28 mouse cellular contexts compared by ENCODE assay signal in genomic region chr11:83979992-83980391, GRCm38 (mm10). TPM values are rescaled to one million over a fixed set of nuclear protein-coding genes. Genes with fewer than 3 reads are reported as not detected.
DNase-seq lines count a peak whose midpoint lies in the region; ATAC-seq lines count a peak whose summit lies in the region.
"Had no signal": no experiment of that assay in that cellular context is flagged by ENCODE, and none has a peak within 500 bp of the region (broad histone marks: within the 10 kb centered on the region; RNA-seq: fewer than 3 reads in every experiment).

No protein-coding gene starts in this region.

- H3K9me3 ChIP-seq in midbrain, embryonic 11.5 days (ENCODE audit: control insufficient read depth, low read length): no peaks in the 10 kb centered on the region
- H3K9me3 ChIP-seq in midbrain, embryonic 10.5 days (replicated peaks): no peaks in the 10 kb centered on the region
- no peaks in the 10 kb centered on the region for H3K9me3 ChIP-seq in forebrain, embryonic 15.5 days
- H3K9me3 ChIP-seq: embryonic facial prominence, embryonic 10.5 days; embryonic facial prominence, embryonic 13.5 days; forebrain, embryonic 12.5 days; heart, embryonic 12.5 days; heart, embryonic 15.5 days; hindbrain, embryonic 10.5 days; hindbrain, embryonic 13.5 days; intestine, embryonic 15.5 days had no signal

- no peak overlapping the region for H3K9ac ChIP-seq in midbrain, embryonic 11.5 days (ENCODE audit: low read length)
- H3K9ac ChIP-seq in forebrain, embryonic 15.5 days (replicated peaks): no peak overlapping the region
- H3K9ac ChIP-seq: embryonic facial prominence, embryonic 13.5 days; forebrain, embryonic 12.5 days; heart, embryonic 12.5 days; heart, embryonic 15.5 days; hindbrain, embryonic 13.5 days; intestine, embryonic 15.5 days had no signal

- H3K27me3 ChIP-seq in midbrain, embryonic 11.5 days (ENCODE audit: control insufficient read depth, insufficient read depth, low read length): no peaks in the 10 kb centered on the region
- no peaks in the 10 kb centered on the region for H3K27me3 ChIP-seq in midbrain, embryonic 10.5 days (ENCODE audit: low read depth, poor library complexity, severe bottlenecking)
- H3K27me3 ChIP-seq in forebrain, embryonic 15.5 days: no peaks in the 10 kb centered on the region
- H3K27me3 ChIP-seq: embryonic facial prominence, embryonic 13.5 days; forebrain, embryonic 12.5 days; heart, embryonic 12.5 days; heart, embryonic 15.5 days; hindbrain, embryonic 13.5 days; intestine, embryonic 15.5 days had no signal

- peak; percentile 21 to 54 for DNase-seq in adrenal gland, adult (ENCODE audit: inconsistent age in 2 of 2, low spot score in 1 of 2)
- DNase-seq in adrenal gland, postnatal 4 days (ENCODE audit: low spot score in 2 of 2): no peak
- peak; percentile 21 for DNase-seq in midbrain, embryonic 11.5 days (ENCODE audit: low spot score, missing footprints)
- no peak for DNase-seq in midbrain, embryonic 10.5 days (ENCODE audit: low spot score)
- peak; percentile 58 for DNase-seq in adrenal gland, postnatal 14 days
- DNase-seq: cerebellum, adult 11-12 months; cerebellum, adult 8-10 months; cerebellum, postnatal 10 days; cerebellum, postnatal 36 days; embryo, embryonic 11 days; gastrocnemius, postnatal 10 days; gastrocnemius, postnatal 36 days; heart, postnatal 10 days; heart, postnatal 36 days had no signal

- H3K4me2 ChIP-seq in midbrain, embryonic 11.5 days: no peak overlapping the region
- H3K4me2 ChIP-seq in forebrain, embryonic 15.5 days (replicated peaks): no peak overlapping the region
- H3K4me2 ChIP-seq: embryonic facial prominence, embryonic 13.5 days; forebrain, embryonic 12.5 days; heart, embryonic 12.5 days; heart, embryonic 15.5 days; hindbrain, embryonic 13.5 days; intestine, embryonic 15.5 days had no signal

- H3K4me3 ChIP-seq in midbrain, embryonic 11.5 days (ENCODE audit: low read depth, low read length): no peak overlapping the region
- H3K4me3 ChIP-seq in midbrain, embryonic 10.5 days: no peak overlapping the region
- no peak overlapping the region for H3K4me3 ChIP-seq in forebrain, embryonic 15.5 days
- H3K4me3 ChIP-seq: embryonic facial prominence, embryonic 10.5 days; embryonic facial prominence, embryonic 13.5 days; erythroblast, embryonic 14.5 days; forebrain, embryonic 12.5 days; heart, embryonic 12.5 days; heart, embryonic 15.5 days; hindbrain, embryonic 10.5 days; hindbrain, embryonic 13.5 days; intestine, embryonic 15.5 days had no signal

- ATAC-seq in midbrain, embryonic 11.5 days (ENCODE audit: low FRiP score): no peak
- no peak for ATAC-seq in forebrain, embryonic 15.5 days (replicated peaks)
- no peak for ATAC-seq in megakaryocyte progenitor cell, adult 5-6 weeks (replicated peaks; ENCODE audit: poor library complexity)
- ATAC-seq: activated CD4-positive, CD25-positive, alpha-beta regulatory T cell, adult 4 months; forebrain, embryonic 16.5 days; hindbrain, embryonic 16.5 days; intestine, embryonic 15.5 days had no signal

- H3K36me3 ChIP-seq in midbrain, embryonic 11.5 days (ENCODE audit: control insufficient read depth, insufficient read depth, low read length): peaks cover 19% of the 10 kb centered on the region
- H3K36me3 ChIP-seq in midbrain, embryonic 10.5 days: peaks cover 90% of the 10 kb centered on the region
- peaks cover 75% of the 10 kb centered on the region for H3K36me3 ChIP-seq in forebrain, embryonic 15.5 days

- H3K4me1 ChIP-seq in midbrain, embryonic 11.5 days (ENCODE audit: control insufficient read depth, insufficient read depth, low read length): no peaks in the 10 kb centered on the region
- H3K4me1 ChIP-seq in midbrain, embryonic 10.5 days: 0 out of 2 replicates have a peak, but pooled peaks cover under 1% of the 10 kb centered on the region
- no peaks in the 10 kb centered on the region for H3K4me1 ChIP-seq in forebrain, embryonic 15.5 days
- H3K4me1 ChIP-seq: embryonic facial prominence, embryonic 10.5 days; forebrain, embryonic 12.5 days; heart, embryonic 12.5 days; heart, embryonic 15.5 days; hindbrain, embryonic 13.5 days; intestine, embryonic 15.5 days had no signal

- 95% methylated on average over 6 of the region's 6 CpGs for WGBS in midbrain, embryonic 11.5 days
- 92% methylated on average over 6 of the region's 6 CpGs for WGBS in midbrain, embryonic 10.5 days
- WGBS in forebrain, embryonic 15.5 days: 95% methylated on average over 6 of the region's 6 CpGs

- H3K27ac ChIP-seq in midbrain, embryonic 11.5 days (ENCODE audit: low read depth, low read length): no peak overlapping the region
- H3K27ac ChIP-seq in midbrain, embryonic 10.5 days (replicated peaks): no peak overlapping the region
- H3K27ac ChIP-seq in forebrain, embryonic 15.5 days (replicated peaks): no peak overlapping the region
- H3K27ac ChIP-seq: embryonic facial prominence, embryonic 10.5 days; embryonic facial prominence, embryonic 13.5 days; forebrain, embryonic 12.5 days; heart, embryonic 15.5 days; hindbrain, embryonic 10.5 days; hindbrain, embryonic 13.5 days; intestine, embryonic 15.5 days had no signal

RNA-seq across cellular contexts. Expression of gene Synrg, which starts 15.8 kb away (rescaled TPM):
- total RNA-seq in adrenal gland, postnatal 4 days (2021): 10 to 100 TPM; 40.6 to 46.0 TPM
- 18.8 and 20.0 TPM in 2 replicates for polyA plus RNA-seq in midbrain, embryonic 11.5 days (2014; fragmentation: Nextera tagmentation; extraction: Ambion mirVana)
- 11.0 and 15.3 TPM in 2 replicates for polyA plus RNA-seq in midbrain, embryonic 10.5 days (2016; fragmentation: Nextera tagmentation; extraction: Ambion mirVana)
- total RNA-seq in adrenal gland, postnatal 14 days (2021): 38.6 and 45.5 TPM in 2 replicates
- polyA plus RNA-seq in forebrain, embryonic 15.5 days (2015; fragmentation: Nextera tagmentation; extraction: Ambion mirVana): 33.5 and 34.3 TPM in 2 replicates
- total RNA-seq in megakaryocyte progenitor cell, adult 5-6 weeks (2015): 20.4 and 25.3 TPM in 2 replicates
- total RNA-seq in megakaryocyte progenitor cell, adult 5-6 weeks (2017): 13.2 and 14.6 TPM in 2 replicates

RNA-seq across cellular contexts. Expression of gene Ddx52, which starts 38.1 kb away (rescaled TPM):
- 10 to 100 TPM; 23.9 to 26.3 TPM for total RNA-seq in adrenal gland, postnatal 4 days (2021)
- polyA plus RNA-seq in midbrain, embryonic 11.5 days (2014; fragmentation: Nextera tagmentation; extraction: Ambion mirVana): 50.8 and 58.0 TPM in 2 replicates
- 45.8 and 46.1 TPM in 2 replicates for polyA plus RNA-seq in midbrain, embryonic 10.5 days (2016; fragmentation: Nextera tagmentation; extraction: Ambion mirVana)
- 18.7 and 19.7 TPM in 2 replicates for total RNA-seq in adrenal gland, postnatal 14 days (2021)
- polyA plus RNA-seq in forebrain, embryonic 15.5 days (2015; fragmentation: Nextera tagmentation; extraction: Ambion mirVana): 30.9 and 31.4 TPM in 2 replicates
- total RNA-seq in megakaryocyte progenitor cell, adult 5-6 weeks (2015): 34.2 TPM in 2 replicates
- 65.5 and 67.1 TPM in 2 replicates for total RNA-seq in megakaryocyte progenitor cell, adult 5-6 weeks (2017)

Comparison
In these comparisons a context has a peak if more than half of its experiments do, and no peak if none do; other contexts are left out.
1. DNase-seq: peak in adrenal gland, adult (2 of 2), midbrain, embryonic 11.5 days (single experiment) and adrenal gland, postnatal 14 days (single experiment); none in adrenal gland, postnatal 4 days (0 of 2) and midbrain, embryonic 10.5 days (single experiment).